Mouse (Mus musculus): ENCODE measurements around the gene Nrd1. TPM values are rescaled to one million over a fixed set of nuclear protein-coding genes. Genes with fewer than 3 reads are reported as not detected.

Gene Nrd1
- polyA plus RNA-seq, 1 experiment from 2014 or later, result 61.3 TPM

DNA sequence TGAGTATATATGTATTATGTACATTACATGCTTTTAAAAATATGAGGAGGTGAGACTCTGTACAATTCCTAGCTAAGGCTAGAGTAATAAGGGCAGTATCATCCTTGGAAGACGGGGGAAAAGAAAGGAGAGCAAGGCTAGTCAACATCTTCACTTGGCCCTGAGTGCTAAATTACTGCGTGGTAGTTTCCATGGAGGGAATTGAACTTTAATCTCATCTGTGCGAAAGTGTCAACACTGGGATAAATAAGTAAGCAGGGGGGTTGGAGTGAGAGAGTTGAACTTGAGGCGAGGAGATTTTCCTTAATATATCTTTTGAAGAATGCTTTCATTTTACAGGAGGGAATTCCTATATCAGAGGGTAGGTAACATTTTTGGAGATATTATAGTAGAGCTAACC lies 13.6 kb downstream of the Nrd1 start:
- Histone ChIP-seq H3K36me3 (ENCODE audit: control insufficient read depth, insufficient read depth, low read length) (peaks cover 2% of the 10 kb centered on the region; the same call in 1 of the 2 replicates), H3K27ac (ENCODE audit: low read depth, low read length) (no peak overlapping the region), H3K9me3 (ENCODE audit: control insufficient read depth, low read length) (no peaks in the 10 kb centered on the region), H3K4me3 (ENCODE audit: low read depth, low read length) (no peak overlapping the region), H3K4me1 (ENCODE audit: control insufficient read depth, insufficient read depth, low read length) (no peaks in the 10 kb centered on the region), H3K4me2 (ENCODE audit: low read depth) (no peak overlapping the region), H3K9ac (ENCODE audit: low read length) (no peak overlapping the region), H3K27me3 (ENCODE audit: control insufficient read depth, insufficient read depth, low read length) (no peaks in the 10 kb centered on the region)
- DNase-seq (ENCODE audit: low spot score) (no peak), ATAC-seq (ENCODE audit: insufficient read depth, low FRiP score, low TSS enrichment) (no peak)
- WGBS, result 90% methylated on average over 4 of the region's 4 CpGs

DNA sequence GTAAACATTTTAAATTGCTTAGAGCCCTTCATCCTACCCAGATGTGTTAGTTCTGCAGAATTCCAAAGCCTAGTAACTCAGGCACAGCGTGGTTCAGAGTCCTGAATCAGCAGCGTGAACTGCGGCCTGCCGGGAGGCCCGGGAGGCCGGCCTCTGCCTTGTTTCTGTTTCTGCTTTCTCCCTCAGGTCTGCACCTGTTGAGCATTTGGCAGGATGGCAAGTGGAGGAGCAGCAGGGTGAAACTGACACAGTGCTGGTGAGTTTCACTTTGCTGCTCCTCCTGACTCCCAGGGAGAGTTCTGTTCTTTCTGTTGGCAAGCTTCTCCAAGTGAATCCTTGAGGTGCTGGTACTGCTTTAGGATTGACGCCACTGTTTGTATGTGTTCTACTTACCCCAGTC lies 17.0 kb downstream of the Nrd1 start:
- H3K27me3 ChIP-seq (ENCODE audit: control insufficient read depth, insufficient read depth, low read length), result no peaks in the 10 kb centered on the region
- no peaks in the 10 kb centered on the region for H3K4me1 ChIP-seq (ENCODE audit: control insufficient read depth, insufficient read depth, low read length)
- no peaks in the 10 kb centered on the region for H3K9me3 ChIP-seq (ENCODE audit: control insufficient read depth, low read length)
- no peak for ATAC-seq (ENCODE audit: insufficient read depth, low FRiP score, low TSS enrichment)
- no peak overlapping the region for H3K4me3 ChIP-seq (ENCODE audit: low read depth, low read length)
- H3K27ac ChIP-seq (ENCODE audit: low read depth, low read length), result no peak overlapping the region
- no peaks in the 10 kb centered on the region for H3K36me3 ChIP-seq (ENCODE audit: control insufficient read depth, insufficient read depth, low read length)
- 63% methylated on average over 7 of the region's 7 CpGs for WGBS
- no peak overlapping the region for H3K4me2 ChIP-seq (ENCODE audit: low read depth)
- DNase-seq (ENCODE audit: low spot score), result no peak
- H3K9ac ChIP-seq (ENCODE audit: low read length), result no peak overlapping the region

DNA sequence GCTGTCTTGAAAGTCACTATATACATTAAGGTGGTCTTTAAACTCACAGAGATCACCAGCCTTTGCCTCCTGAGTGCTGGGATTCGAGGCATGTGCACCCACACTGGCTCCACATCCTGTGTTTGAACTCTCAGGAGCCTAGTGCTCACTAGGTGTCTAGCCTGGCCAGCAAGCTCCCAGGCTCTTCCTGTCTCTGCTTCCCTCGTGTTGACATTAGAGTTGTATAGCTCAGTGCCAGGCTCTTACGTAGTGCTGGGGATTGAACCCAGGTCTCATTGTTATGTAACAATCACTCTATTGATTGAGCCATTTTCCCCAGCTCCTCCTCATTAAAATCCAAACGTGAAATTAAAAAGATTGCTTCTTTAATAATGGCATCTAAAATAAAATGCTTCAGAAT lies 18.8 kb downstream of the Nrd1 start:
- H3K4me1 ChIP-seq (ENCODE audit: control insufficient read depth, insufficient read depth, low read length), result no peaks in the 10 kb centered on the region
- H3K27ac ChIP-seq (ENCODE audit: low read depth, low read length), result no peak overlapping the region
- no peaks in the 10 kb centered on the region for H3K36me3 ChIP-seq (ENCODE audit: control insufficient read depth, insufficient read depth, low read length)
- no peak for DNase-seq (ENCODE audit: low spot score)
- H3K4me3 ChIP-seq (ENCODE audit: low read depth, low read length), result no peak overlapping the region
- no peak overlapping the region for H3K9ac ChIP-seq (ENCODE audit: low read length)
- no peaks in the 10 kb centered on the region for H3K9me3 ChIP-seq (ENCODE audit: control insufficient read depth, low read length)
- WGBS, result 76% methylated on average over 4 of the region's 4 CpGs
- no peak for ATAC-seq (ENCODE audit: insufficient read depth, low FRiP score, low TSS enrichment)
- no peak overlapping the region for H3K4me2 ChIP-seq (ENCODE audit: low read depth)
- H3K27me3 ChIP-seq (ENCODE audit: control insufficient read depth, insufficient read depth, low read length), result no peaks in the 10 kb centered on the region

- H3K4me2 ChIP-seq (ENCODE audit: low read depth), result no peak overlapping the region
- no peak overlapping the region for H3K9ac ChIP-seq (ENCODE audit: low read length)
- H3K27me3 ChIP-seq (ENCODE audit: control insufficient read depth, insufficient read depth, low read length), result no peaks in the 10 kb centered on the region
- 79% methylated on average over 1 of the region's 1 CpGs for WGBS
- H3K36me3 ChIP-seq (ENCODE audit: control insufficient read depth, insufficient read depth, low read length), result no peaks in the 10 kb centered on the region
- no peaks in the 10 kb centered on the region for H3K4me1 ChIP-seq (ENCODE audit: control insufficient read depth, insufficient read depth, low read length)
- no peak overlapping the region for H3K4me3 ChIP-seq (ENCODE audit: low read depth, low read length)
- H3K9me3 ChIP-seq (ENCODE audit: control insufficient read depth, low read length), result no peaks in the 10 kb centered on the region
- H3K27ac ChIP-seq (ENCODE audit: low read depth, low read length), result no peak overlapping the region
- no peak for ATAC-seq (ENCODE audit: insufficient read depth, low FRiP score, low TSS enrichment)
- DNase-seq (ENCODE audit: low spot score), result no peak
Observed at GRCm38 (mm10) chr4:109021976-109022375, 21.5 kb downstream of the Nrd1 start.

DNA sequence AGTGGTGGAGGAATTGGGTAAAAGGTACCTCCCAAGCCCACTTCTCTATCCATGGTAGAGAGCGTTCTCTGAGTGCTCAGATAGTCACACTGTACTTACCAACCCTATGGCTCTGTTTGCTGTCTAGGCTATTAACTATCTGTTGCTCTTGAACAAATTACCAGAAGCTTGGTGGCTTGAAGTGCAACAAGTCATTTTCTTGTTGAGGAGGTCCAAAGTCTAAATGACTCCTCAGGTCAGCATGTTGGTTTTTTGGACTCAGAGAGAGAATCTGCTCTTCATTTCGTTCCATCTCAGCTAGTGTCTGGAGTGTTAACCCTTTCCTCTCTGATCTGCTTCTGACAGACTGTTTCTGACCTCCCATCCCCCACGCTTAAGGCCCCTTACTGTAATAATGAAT lies 24.6 kb downstream of the Nrd1 start:
- DNase-seq (ENCODE audit: low spot score), result no peak
- H3K36me3 ChIP-seq (ENCODE audit: control insufficient read depth, insufficient read depth, low read length), result peaks cover 3% of the 10 kb centered on the region

GRCm38 (mm10) chr4:109026543-109026942 lies 26.1 kb downstream of the Nrd1 start:
- ATAC-seq (ENCODE audit: insufficient read depth, low FRiP score, low TSS enrichment) (no peak), DNase-seq (ENCODE audit: low spot score) (no peak)
- Histone ChIP-seq H3K4me3 (ENCODE audit: low read depth, low read length) (no peak overlapping the region), H3K27ac (ENCODE audit: low read depth, low read length) (no peak overlapping the region), H3K9ac (ENCODE audit: low read length) (no peak overlapping the region), H3K4me1 (ENCODE audit: control insufficient read depth, insufficient read depth, low read length) (no peaks in the 10 kb centered on the region), H3K36me3 (ENCODE audit: control insufficient read depth, insufficient read depth, low read length) (peaks cover 3% of the 10 kb centered on the region), H3K4me2 (ENCODE audit: low read depth) (no peak overlapping the region), H3K9me3 (ENCODE audit: control insufficient read depth, low read length) (no peaks in the 10 kb centered on the region), H3K27me3 (ENCODE audit: control insufficient read depth, insufficient read depth, low read length) (no peaks in the 10 kb centered on the region)
- WGBS, result 71% methylated on average over 3 of the region's 3 CpGs

More for the DNA sequence above, 24.6 kb downstream of the Nrd1 start:
- Histone ChIP-seq H3K27me3 (ENCODE audit: control insufficient read depth, insufficient read depth, low read length) (no peaks in the 10 kb centered on the region), H3K4me1 (ENCODE audit: control insufficient read depth, insufficient read depth, low read length) (no peaks in the 10 kb centered on the region), H3K9ac (ENCODE audit: low read length) (no peak overlapping the region), H3K4me2 (ENCODE audit: low read depth) (no peak overlapping the region), H3K9me3 (ENCODE audit: control insufficient read depth, low read length) (no peaks in the 10 kb centered on the region), H3K4me3 (ENCODE audit: low read depth, low read length) (no peak overlapping the region), H3K27ac (ENCODE audit: low read depth, low read length) (no peak overlapping the region)
- WGBS, result 68% methylated on average over 3 of the region's 3 CpGs
- no peak for ATAC-seq (ENCODE audit: insufficient read depth, low FRiP score, low TSS enrichment)

DNA sequence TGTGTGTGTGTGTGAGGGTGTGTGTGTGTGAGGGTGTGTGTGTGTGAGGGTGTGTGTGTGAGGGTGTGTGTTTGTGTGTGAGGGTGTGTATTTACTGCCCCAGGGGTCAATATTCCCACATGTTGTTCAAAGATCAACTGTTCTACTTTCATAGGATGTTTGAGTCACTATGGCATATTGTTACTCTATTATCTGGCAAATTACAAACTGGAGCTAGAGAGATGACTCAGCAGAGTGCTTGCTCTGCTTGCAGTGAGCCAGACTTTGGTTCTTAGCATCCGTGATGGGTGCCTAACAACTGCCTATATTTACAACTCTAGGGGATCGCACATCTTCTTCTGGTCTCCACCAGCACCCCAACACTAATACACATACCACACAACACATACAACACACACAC lies 29.4 kb downstream of the Nrd1 start:
- WGBS, result 96% methylated on average over 2 of the region's 2 CpGs
- Histone ChIP-seq H3K4me1 (ENCODE audit: control insufficient read depth, insufficient read depth, low read length) (no peaks in the 10 kb centered on the region), H3K4me2 (ENCODE audit: low read depth) (no peak overlapping the region), H3K27ac (ENCODE audit: low read depth, low read length) (no peak overlapping the region), H3K27me3 (ENCODE audit: control insufficient read depth, insufficient read depth, low read length) (no peaks in the 10 kb centered on the region), H3K9ac (ENCODE audit: low read length) (no peak overlapping the region), H3K4me3 (ENCODE audit: low read depth, low read length) (no peak overlapping the region), H3K36me3 (ENCODE audit: control insufficient read depth, insufficient read depth, low read length) (peaks cover 3% of the 10 kb centered on the region), H3K9me3 (ENCODE audit: control insufficient read depth, low read length) (no peaks in the 10 kb centered on the region)
- no peak for DNase-seq (ENCODE audit: low spot score)
- ATAC-seq (ENCODE audit: insufficient read depth, low FRiP score, low TSS enrichment), result no peak

DNA sequence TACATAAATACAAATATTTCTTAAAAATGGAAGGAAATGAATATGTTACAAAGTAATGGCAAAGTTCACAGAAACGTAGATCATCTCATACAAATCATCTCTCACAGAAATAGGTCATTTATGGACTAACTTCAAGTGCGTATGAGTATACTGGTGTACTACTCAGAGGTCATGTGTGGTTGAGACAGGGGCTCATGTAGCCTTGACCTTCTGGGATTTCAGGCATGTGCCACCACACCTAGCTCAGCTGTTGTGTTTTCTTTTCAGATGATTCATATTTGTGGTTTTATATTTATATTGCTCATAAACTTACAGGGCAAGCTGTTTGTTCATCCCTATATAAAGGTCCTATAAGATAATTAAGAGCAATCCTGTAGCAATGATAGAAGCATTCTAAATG lies 29.8 kb downstream of the Nrd1 start:
- no peaks in the 10 kb centered on the region for H3K4me1 ChIP-seq (ENCODE audit: control insufficient read depth, insufficient read depth, low read length)
- ATAC-seq (ENCODE audit: insufficient read depth, low FRiP score, low TSS enrichment) (no peak), DNase-seq (ENCODE audit: low spot score) (no peak)
- no peaks in the 10 kb centered on the region for H3K27me3 ChIP-seq (ENCODE audit: control insufficient read depth, insufficient read depth, low read length)
- no peak overlapping the region for H3K9ac ChIP-seq (ENCODE audit: low read length)
- H3K36me3 ChIP-seq (ENCODE audit: control insufficient read depth, insufficient read depth, low read length), result peaks cover 3% of the 10 kb centered on the region
- H3K4me2 ChIP-seq (ENCODE audit: low read depth), result no peak overlapping the region
- 89% methylated on average over 2 of the region's 2 CpGs for WGBS
- no peak overlapping the region for H3K27ac ChIP-seq (ENCODE audit: low read depth, low read length)
- no peaks in the 10 kb centered on the region for H3K9me3 ChIP-seq (ENCODE audit: control insufficient read depth, low read length)
- no peak overlapping the region for H3K4me3 ChIP-seq (ENCODE audit: low read depth, low read length)

- Histone ChIP-seq H3K9me3 (ENCODE audit: control insufficient read depth, low read length) (no peaks in the 10 kb centered on the region), H3K4me3 (ENCODE audit: low read depth, low read length) (no peak overlapping the region), H3K36me3 (ENCODE audit: control insufficient read depth, insufficient read depth, low read length) (peaks cover 5% of the 10 kb centered on the region; the same call in 1 of the 2 replicates), H3K9ac (ENCODE audit: low read length) (no peak overlapping the region), H3K27me3 (ENCODE audit: control insufficient read depth, insufficient read depth, low read length) (no peaks in the 10 kb centered on the region), H3K4me1 (ENCODE audit: control insufficient read depth, insufficient read depth, low read length) (no peaks in the 10 kb centered on the region), H3K27ac (ENCODE audit: low read depth, low read length) (no peak overlapping the region), H3K4me2 (ENCODE audit: low read depth) (no peak overlapping the region)
- DNase-seq (ENCODE audit: low spot score), result peak; percentile 59
- ATAC-seq (ENCODE audit: insufficient read depth, low FRiP score, low TSS enrichment), result no peak
Observed at GRCm38 (mm10) chr4:109036327-109036726, 35.9 kb downstream of the Nrd1 start.
